Mouse (Mus musculus) MEL (cell line): Measurements from ENCODE around the gene Gpx3.
"Not testable (repeated sequence)": the region's sequence is repeated elsewhere in the genome, so short reads cannot be mapped to it uniquely, and the experiment has no call there.

ENCODE experiments used
- CTCF ChIP-seq, 3 experiments: IDR thresholded peaks in 2 of 3; conservative IDR thresholded peaks in 1 of 3; 2 replicates each; pipeline ENCODE4 v1.5.1; 2011 to 2012; ENCODE audit warnings: low read length in 3 of 3, low read depth in 2 of 3, mild to moderate bottlenecking in 2 of 3, improper control_type of control experiment in 1 of 3, inconsistent platforms in 1 of 3, mixed read lengths in 1 of 3, moderate library complexity in 1 of 3; ENCODE audit not compliant: control insufficient read depth in 1 of 3, insufficient read depth in 1 of 3, poor library complexity in 1 of 3, severe bottlenecking in 1 of 3
- KAT2A ChIP-seq: conservative IDR thresholded peaks from 2 replicates; pipeline ENCODE4 v1.6.1; 2012; ENCODE audit warnings: low read depth, low read length, improper control_type of control experiment, inconsistent platforms
- POLR2A ChIP-seq, 2 experiments: IDR thresholded peaks; 2 replicates each; pipeline ENCODE4 v1.6.1; 2011 to 2012; ENCODE audit warnings: low read length in 2 of 2, mild to moderate bottlenecking in 2 of 2, control low read depth in 1 of 2, improper control_type of control experiment in 1 of 2, low read depth in 1 of 2, moderate library complexity in 1 of 2; ENCODE audit not compliant: control insufficient read depth in 1 of 2, insufficient read depth in 1 of 2, poor library complexity in 1 of 2
- TBP ChIP-seq: IDR thresholded peaks from 2 replicates; pipeline ENCODE4 v1.8.0; 2011; ENCODE audit warnings: low read depth, low read length, improper control_type of control experiment

- TF ChIP-seq CTCF (IDR thresholded peaks at IDR 0.05 in 2 of 3, conservative IDR thresholded peaks at IDR 0.05 in 1 of 3; ENCODE audit: control insufficient read depth in 1 of 3, insufficient read depth in 1 of 3, low read depth in 2 of 3, low read length in 3 of 3, poor library complexity in 1 of 3, severe bottlenecking in 1 of 3); POLR2A (IDR thresholded peaks at IDR 0.05; ENCODE audit: control insufficient read depth in 1 of 2, insufficient read depth in 1 of 2, low read depth in 1 of 2, low read length in 2 of 2, poor library complexity in 1 of 2); KAT2A; TBP: not testable (repeated sequence)
These were observed 55.5 kb downstream of the Gpx3 start for GRCm38 (mm10) chr11:54957708-54958107.
